Mouse (Mus musculus): Measurements from ENCODE around the gene Gm13889.

DNA sequence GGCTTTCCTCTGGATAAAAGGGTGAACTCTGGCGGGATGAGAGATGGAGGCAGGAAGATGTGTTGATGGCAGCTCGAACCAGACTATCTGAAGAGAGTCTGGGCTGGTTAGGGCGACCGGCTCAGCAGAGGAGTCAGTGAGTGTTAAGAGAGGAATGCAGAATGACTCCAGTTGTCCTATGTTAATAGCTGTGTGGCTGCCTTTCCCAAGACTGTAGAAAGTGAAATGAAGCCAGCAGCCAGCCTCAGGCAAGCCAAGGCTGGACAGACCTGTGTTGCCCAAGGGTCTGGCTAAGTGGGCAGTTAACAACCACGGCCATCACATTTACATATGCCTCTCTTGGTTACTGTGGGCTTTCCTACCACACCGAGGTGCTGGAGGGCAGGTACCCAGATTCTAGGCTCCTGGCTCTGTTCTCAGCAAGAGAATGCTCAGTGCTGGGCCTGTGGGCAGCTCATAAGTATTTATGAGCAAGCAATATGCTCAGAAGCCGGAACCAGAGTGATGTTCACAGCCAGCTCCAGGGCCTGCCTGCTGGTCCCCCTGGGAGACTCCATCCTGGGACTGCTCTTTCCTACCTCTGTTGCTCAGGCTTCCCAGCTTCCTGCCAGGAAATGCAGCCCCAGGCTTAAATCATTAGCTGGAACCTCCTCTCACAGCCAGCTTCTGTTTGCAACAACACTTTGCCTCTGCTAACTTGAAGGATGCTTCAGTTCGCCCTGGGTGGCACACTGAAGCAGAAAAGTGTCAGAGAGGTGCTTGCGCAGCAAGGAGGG, 49.3 kb downstream of the Gm13889 start:
- TF ChIP-seq CTCF (IDR thresholded peaks at IDR 0.05; ENCODE audit: insufficient read depth, low read length) (no peak), POLR2A (IDR thresholded peaks at IDR 0.05; ENCODE audit: borderline replicate concordance, extremely low read depth, low read depth, low read length) (no peak)

Measured in lung, adult 2 months (tissue).